Mouse (Mus musculus) thymus, postnatal 10 days (tissue): ENCODE data around the gene Lyg1.
"Not testable (repeated sequence)": the region's sequence is repeated elsewhere in the genome, so short reads cannot be mapped to it uniquely, and the experiment has no call there.

Source experiments
- DNase-seq, 2 experiments: peaks; one replicate each; pipeline ENCODE4 v3.0.0; 2021; ENCODE audit warnings: low spot score in 2 of 2

Gene Lyg1

DNA sequence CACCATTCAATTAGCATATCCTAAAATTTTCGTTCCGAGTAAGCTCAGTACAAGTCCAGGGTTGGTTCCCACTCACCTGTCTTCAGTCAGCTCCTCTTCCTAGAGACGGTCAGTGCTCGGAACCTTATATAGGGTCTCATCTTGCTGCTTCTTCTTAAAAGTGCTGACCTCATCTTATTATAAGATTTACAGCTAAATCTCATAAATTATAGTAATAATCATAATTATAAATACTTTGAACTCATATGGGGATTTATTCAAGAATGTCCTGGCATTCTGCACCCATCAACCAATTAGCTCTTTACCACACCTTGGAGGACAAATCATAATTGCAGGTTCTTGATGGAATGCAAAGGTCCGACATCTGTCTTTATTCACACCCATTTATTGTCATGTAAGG is at the start of gene Lyg1:
TSS of gene Lyg1 (minus strand) at position 101 of the 400 bp plus-strand sequence.
- DNase-seq = no peak

- no peak for DNase-seq
These were observed 49.2 kb upstream of the Lyg1 start for GRCm38 (mm10) chr1:38006741-38007140.

GRCm38 (mm10) chr1:38003046-38003445 is 45.5 kb upstream of the Lyg1 start:
- no peak for DNase-seq

DNA sequence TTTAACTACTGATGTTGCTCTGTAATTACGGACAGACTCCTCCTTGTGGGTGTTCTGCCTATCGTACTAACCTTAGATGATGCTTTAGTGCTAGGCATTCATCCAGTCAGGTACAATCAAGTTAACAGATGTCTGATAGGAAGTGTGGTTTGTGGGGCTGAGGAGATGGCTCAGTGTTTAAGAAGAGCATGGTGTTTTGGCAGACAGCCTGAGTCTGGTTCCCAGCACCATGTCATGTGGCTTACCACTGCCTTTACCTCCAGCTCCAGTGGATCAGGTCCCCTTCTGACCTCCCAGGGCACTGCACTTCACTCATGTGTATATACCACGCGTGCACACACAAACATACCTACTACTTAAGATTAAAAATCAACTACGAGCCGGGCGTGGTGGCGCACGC is 44.4 kb upstream of the Lyg1 start:
- DNase-seq = no peak

- DNase-seq = no peak
These were observed 43.3 kb upstream of the Lyg1 start for GRCm38 (mm10) chr1:38000844-38001243.

DNA sequence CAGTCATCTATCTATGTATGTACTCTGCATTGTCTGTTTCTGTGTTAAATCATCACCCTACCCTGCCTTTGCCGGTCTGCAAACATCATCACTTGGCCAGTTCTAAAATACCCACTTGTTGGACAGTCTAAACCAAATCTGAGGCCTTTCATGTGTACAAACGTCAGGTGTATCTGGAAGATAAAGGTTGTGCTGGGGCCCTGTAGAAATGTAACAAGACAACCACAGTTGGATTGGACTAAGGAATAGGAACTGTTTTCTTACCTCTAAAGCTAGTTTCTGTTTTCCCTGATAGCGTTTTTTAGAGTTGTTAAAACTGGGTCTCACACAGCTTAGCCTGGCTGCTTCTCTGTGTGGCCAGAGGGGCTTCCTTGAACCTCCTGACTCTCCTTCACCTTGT is 42.0 kb upstream of the Lyg1 start:
- no peak for DNase-seq

- DNase-seq = no peak
These were observed 41.0 kb upstream of the Lyg1 start for GRCm38 (mm10) chr1:37998371-37999199.

DNA sequence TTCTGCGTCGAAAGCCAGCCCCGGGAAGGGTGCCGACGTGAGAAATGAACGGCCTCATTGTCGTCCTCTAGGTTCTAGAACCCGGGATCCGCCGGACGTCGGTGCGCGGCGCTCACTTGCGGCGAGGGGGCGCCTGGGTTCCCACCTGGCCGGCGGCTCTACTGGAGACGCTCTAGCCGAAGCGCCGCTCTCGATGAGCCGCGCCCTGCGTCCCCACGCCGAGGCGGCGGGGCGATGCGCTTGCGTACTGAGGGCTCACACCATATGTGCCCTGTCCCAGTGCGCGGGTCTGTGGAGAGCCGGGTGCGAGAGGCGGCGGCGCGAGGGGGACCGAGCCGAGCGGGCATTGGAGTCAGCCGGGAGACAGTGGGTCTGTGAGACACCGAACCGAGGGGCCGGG is 40.3 kb upstream of the Lyg1 start, which contains the start of the genes Txndc9 and Eif5b:
TSS of gene Txndc9 (minus strand) at position 27 of the 400 bp plus-strand sequence.
TSS of gene Eif5b (plus strand) at position 144 of the 400 bp plus-strand sequence.
- DNase-seq = peak; percentile 93

GRCm38 (mm10) chr1:37996877-37997484 is 39.4 kb upstream of the Lyg1 start:
- DNase-seq = peak; percentile 94 to 99

DNA sequence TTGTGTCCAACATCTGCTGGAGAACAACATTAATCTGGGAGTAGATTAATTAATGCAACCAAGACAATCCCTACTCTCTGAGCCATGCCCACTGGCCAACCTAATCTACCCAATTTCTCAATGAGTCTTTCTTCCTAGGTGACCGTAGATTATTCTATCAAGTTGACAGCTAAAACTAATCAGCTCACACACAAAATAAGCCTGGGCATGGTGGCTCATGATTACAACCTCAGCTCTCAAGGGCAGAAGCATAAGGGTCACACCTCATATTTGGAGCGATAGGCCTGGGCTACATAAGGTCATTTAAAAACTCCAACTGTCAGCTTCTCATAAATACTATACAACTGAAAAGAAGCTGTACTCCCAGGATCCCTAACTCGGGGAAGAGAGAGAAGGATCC is 38.7 kb upstream of the Lyg1 start:
- DNase-seq = no peak

DNA sequence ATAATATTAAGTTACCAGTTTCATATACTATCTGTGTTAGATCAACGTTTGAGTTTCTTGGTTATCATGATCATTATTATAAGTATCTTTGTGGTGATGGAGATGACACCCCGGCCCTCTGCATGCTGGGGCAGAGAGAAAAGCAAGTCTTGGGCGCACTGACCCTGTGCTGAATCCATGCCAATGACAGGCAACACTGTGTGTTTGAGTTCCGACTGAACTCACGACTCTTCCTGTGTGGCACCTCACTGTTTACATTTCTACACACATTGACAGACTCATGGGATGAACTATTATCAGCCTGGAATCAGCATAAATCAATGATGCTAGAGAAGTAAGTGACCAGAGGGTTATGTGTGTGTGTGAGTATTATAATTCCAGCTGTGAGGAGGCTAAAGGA is 30.3 kb upstream of the Lyg1 start:
- no peak for DNase-seq

GRCm38 (mm10) chr1:37985764-37986323 is 28.3 kb upstream of the Lyg1 start:
- peak in 1 of 2 experiments; percentile 9 for DNase-seq

DNA sequence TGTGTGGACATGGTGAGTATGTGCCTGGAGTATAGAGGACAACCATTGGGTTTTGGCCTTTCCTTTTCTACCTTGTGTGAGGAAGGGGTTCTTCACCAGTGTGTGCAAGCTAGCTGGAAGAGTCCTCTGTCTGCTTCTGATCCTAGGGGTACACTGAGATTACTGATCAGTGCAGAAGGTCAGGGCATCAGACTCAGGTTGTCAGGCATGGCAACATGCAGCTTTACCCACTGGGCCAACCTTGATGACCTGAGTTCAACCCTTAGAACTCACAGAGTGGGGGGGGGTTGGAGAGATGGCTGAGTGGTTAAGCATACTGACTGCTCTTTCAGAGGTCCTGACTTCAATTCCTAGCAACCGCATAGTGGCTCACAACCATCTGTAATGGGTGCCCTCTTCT is 26.8 kb upstream of the Lyg1 start:
- no peak for DNase-seq

DNA sequence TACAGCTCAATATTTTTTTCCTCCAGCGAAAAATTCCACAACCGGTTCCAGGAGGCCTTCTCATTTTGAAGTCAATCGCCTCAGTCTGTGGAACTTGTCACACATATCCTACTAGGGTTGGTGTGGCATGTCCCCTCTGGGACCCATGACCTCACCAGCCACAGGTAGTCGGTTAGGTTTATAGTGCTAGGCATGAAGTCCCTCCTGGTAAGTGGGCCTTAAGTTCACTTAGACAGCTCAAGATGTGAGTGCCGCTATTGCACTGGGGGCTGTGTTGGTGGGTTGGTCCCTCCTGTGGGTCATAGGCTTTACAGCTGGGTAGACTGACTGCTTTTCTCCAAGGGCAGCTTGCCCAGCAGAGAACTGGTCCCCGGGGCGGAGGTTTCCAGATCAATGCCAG is 19.7 kb upstream of the Lyg1 start:
- no peak for DNase-seq

DNA sequence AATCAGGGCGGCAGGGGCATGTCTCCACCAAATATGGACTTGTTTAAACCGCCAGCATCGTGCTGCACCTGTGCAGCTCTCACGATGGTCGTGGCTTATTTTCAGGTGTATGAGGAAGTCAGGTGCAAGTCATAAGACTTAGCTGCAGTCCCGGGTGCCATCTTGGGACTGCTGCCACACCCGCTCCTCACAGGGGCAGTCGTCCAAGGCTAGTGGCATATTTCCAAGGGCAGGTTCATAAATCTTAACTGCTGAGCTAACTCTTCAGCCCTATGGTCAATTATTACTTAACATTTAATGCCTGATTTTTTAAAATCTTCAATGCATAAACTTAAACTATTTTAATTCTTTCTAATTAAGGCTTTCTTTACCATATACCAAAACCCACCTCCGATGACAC is 19.1 kb upstream of the Lyg1 start:
- not testable (repeated sequence) for DNase-seq

DNA sequence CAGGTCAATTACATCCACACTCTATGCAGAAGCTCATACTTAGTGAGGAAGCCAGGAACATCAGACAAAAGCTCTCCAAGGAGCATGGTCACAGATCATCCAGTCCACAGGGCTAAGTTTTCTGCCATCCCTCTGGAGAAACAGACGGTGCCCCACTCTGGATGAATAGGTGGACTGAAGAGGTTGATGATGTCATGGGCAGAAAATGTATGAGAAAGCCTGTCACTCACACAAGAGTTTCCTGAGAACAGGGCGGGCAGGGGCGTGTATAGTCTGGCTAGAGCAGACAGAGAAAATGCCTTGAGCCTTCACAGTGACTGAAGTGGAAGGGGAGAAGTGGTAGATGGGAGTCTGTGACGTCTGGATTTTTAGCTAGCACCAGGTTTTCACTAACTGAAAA is 14.0 kb upstream of the Lyg1 start:
- no peak for DNase-seq

GRCm38 (mm10) chr1:37968746-37969145 is 11.2 kb upstream of the Lyg1 start:
- no peak for DNase-seq

- DNase-seq = no peak
These were observed 8.0 kb upstream of the Lyg1 start for GRCm38 (mm10) chr1:37965571-37965970.

DNA sequence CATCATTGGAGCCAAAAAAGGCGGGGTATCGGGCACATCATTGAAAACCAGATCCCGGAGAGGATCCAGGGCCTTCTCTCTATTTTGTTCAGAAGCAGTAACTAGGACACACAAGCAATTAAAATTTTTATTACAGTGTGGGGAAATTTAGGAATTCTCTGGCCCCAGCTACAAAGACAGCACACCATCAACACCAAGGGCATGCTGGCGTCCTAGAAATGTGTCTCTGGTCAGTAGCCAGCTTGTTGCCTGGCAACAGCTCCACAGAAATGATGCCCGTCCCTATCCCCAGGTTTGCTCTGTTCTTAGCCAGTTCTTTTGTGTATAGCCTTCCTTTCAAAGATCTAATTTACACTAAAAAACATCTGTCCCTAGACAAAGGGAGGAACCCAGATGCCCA is 1.9 kb upstream of the Lyg1 start:
- DNase-seq = no peak

DNA sequence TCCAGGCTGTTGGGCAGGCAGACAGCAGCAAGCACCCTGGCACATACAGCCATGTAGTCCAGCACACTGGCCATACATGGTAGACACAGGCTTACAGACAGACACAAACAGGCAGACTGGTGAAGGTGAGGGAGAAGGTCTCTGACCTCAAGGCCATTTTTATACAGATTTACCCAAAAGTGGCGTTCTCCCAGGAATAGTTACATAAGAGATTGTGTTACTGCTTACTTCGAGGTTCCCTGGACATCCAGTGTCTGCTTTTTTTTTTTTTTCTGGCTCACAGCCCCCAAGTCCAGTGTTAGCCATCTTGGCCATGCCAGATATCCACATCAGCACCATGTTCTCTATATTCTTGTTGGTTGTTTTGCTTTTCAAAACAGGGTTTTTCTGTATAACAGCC is 957 bp upstream of the Lyg1 start:
- no peak for DNase-seq

DNA sequence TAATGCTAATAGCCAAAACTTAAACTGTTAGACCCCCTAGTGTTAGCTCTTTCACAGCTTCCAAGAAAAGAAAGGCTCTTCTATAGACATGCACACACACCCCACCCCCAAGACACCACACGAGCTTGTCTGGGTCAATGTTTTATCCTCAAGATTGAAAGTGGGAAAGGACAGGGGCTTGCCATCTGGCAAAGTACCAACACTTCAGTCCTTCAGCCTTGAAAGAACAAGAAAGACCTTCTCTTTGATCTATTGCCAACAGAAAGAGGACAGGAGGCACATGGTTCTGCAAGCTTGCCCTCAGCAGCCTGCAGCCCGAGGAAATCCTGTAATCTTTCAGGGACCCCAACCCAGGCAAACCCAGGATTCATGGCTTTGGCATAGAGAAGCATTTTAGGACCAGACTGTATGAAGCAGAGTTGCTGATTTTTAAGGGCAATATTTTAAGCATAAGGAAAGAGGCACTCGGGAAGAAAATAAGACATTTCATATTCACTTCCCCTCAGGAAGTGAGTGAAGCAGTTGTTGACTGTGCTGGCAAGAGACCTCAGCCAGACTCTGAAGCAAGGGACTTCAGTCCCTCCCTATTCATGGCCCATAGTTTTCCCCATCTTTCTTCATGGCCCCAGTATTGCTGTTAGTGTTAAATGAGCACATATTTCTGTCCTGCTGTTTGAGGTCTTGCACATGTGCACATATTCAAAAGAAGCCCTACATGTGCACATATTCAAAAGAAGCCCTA is 698 bp downstream of the Lyg1 start:
- no peak for DNase-seq

GRCm38 (mm10) chr1:37955251-37955650 is 2.3 kb downstream of the Lyg1 start:
- DNase-seq = no peak
